Mouse (Mus musculus) neutrophil, adult 5-6 weeks (primary cell): ENCODE data around the gene Gm2012. TPM values are rescaled to one million over a fixed set of nuclear protein-coding genes. Genes with fewer than 3 reads are reported as not detected.
"Not testable (repeated sequence)": the region's sequence is repeated elsewhere in the genome, so short reads cannot be mapped to it uniquely, and the experiment has no call there.

Source experiments
- ATAC-seq: fragments of 151-379, 151-347 bp; 2 replicates; pipeline ENCODE4 v1.8.0; 2017; ENCODE audit warnings: mild to moderate bottlenecking, moderate TSS enrichment; ENCODE audit not compliant: insufficient number of reproducible peaks, poor library complexity, low FRiP score, severe bottlenecking; ENCODE audit errors: extremely low read depth
- total RNA-seq: library from RNA; stranded (forward); fragments of 200-1000 nt; gene quantifications from 2 replicates; pipeline ENCODE4 v1.2.3, GENCODE M21; 2017

Gm2012 gene
- not detected in 2 replicates for total RNA-seq

GRCm38 (mm10) chrX:26231255-26231654, at the start of gene Gm2012:
Gene Gm2012, minus strand, starts transcription at chrX:26231355.
- not testable (repeated sequence) for ATAC-seq

DNA sequence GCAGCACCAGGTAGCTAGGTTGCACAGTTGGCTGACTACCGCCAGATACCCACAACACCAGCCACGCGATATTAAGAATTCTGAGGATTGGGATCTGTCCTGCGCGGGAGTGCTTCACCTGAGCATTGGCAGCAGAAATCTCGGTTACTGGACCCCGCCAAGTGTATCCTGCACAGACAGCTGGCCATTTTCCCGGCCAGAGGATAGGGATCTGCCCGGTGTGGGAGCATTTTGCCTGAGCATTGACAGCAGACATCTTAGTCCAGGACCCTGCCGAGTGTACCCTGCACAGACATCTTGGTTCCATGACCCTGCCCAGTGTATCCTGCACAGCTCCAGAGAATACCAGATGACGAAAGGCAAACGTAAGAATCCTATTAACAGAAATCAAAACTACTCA, 72.0 kb downstream of the Gm2012 start:
- ATAC-seq = not testable (repeated sequence)

Other genes with a start within 250 kb of the Gm2012 start
- gene Gm5168, start 180.3 kb downstream of the Gm2012 start, total RNA-seq = 1.1 TPM in 1 of 2 replicates, not detected in the other
- not detected in 2 replicates for gene Gm2030, start 78.7 kb upstream of the Gm2012 start, total RNA-seq